Mouse (Mus musculus) kidney, embryonic 14.5 days (tissue): ENCODE measurements at regions not wholly inside any gene's neighbourhood (a gene's known extent, or its start where the extent isn't known, plus 50 kb on each side); places are given as distances from the start of the nearest gene placed in this dataset.

Experiments
- ATAC-seq: fragments of 200-750 bp; cut with Nextera tagmentation; 2 replicates; pipeline ENCODE4 v1.8.0; 2017; ENCODE audit warnings: moderate number of reproducible peaks, mild to moderate bottlenecking, moderate TSS enrichment, moderate library complexity; ENCODE audit not compliant: low FRiP score, low TSS enrichment
- H3K27ac ChIP-seq: fragments of 300-500 bp; sonication (generic); 2 replicates; pipeline ENCODE4 v1.5.1; 2014; ENCODE audit warnings: low read depth, mild to moderate bottlenecking, low read length, moderate library complexity, mixed read lengths
- H3K27me3 ChIP-seq: fragments of 300-500 bp; sonication (generic); 2 replicates; pipeline ENCODE4 v1.6.1; 2014; ENCODE audit warnings: mild to moderate bottlenecking, low read length; ENCODE audit not compliant: control insufficient read depth, insufficient read depth
- H3K36me3 ChIP-seq: fragments of 300-500 bp; sonication (generic); 2 replicates; pipeline ENCODE4 v1.6.1; 2014; ENCODE audit warnings: low read length, mixed read lengths; ENCODE audit not compliant: control insufficient read depth, insufficient read depth
- H3K4me1 ChIP-seq: fragments of 300-500 bp; sonication (generic); 2 replicates; pipeline ENCODE4 v1.6.1; 2014; ENCODE audit warnings: low read length, mixed read lengths; ENCODE audit not compliant: control insufficient read depth, insufficient read depth
- H3K4me2 ChIP-seq: fragments of 300-500 bp; sonication (generic); replicated peaks from 2 replicates; pipeline ENCODE4 v1.6.1; 2014; ENCODE audit warnings: low read depth, mild to moderate bottlenecking, low read length
- H3K4me3 ChIP-seq: fragments of 300-500 bp; sonication (generic); 2 replicates; pipeline ENCODE4 v1.5.1; 2014; ENCODE audit warnings: mild to moderate bottlenecking, low read length
- H3K9ac ChIP-seq: fragments of 300-500 bp; sonication (generic); 2 replicates; pipeline ENCODE4 v1.6.1; 2014; ENCODE audit warnings: low read depth, mild to moderate bottlenecking, low read length, moderate library complexity
- H3K9me3 ChIP-seq: fragments of 300-500 bp; sonication (generic); 2 replicates; pipeline ENCODE4 v1.6.1; 2016; ENCODE audit warnings: low read length; ENCODE audit not compliant: control insufficient read depth
- WGBS: fragments of 180-500 bp; shearing (Covaris S2); extraction: QIAGEN DNeasy Blood & Tissue Kit; methylation state at CpG from one replicate; pipeline ENCODE4 v1.1.7; 2014; 5-methylcytosine and 5-hydroxymethylcytosine counted together

DNA sequence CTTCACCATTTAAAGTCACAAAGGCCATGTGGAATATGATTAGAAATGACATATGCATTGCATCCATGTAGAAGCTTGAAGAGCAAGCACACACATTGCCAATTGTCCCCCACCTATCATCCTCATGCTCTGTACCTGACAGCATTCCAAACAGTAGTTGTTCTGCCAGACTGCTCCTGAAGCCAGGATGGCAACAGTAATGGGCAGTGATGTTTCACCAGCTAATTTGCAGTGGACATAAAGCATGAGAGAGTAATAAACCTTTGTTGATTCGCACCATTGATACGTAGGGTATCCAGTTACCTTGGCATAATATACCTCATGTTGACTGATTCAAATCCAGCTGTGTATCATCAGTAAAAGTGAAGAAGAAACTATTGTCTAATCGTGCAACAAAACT is 606.5 kb upstream of the Celf2 start:
- Histone ChIP-seq H3K36me3 (no peaks in the 10 kb centered on the region), H3K4me1 (no peaks in the 10 kb centered on the region), H3K27ac (no peak overlapping the region), H3K4me2 (no peak overlapping the region), H3K4me3 (no peak overlapping the region), H3K9me3 (no peaks in the 10 kb centered on the region), H3K9ac (no peak overlapping the region), H3K27me3 (no peaks in the 10 kb centered on the region)
- WGBS: 59% methylated on average over 3 of the region's 3 CpGs
- ATAC-seq: peak; percentile 78; the same call in 1 of the 2 replicates

DNA sequence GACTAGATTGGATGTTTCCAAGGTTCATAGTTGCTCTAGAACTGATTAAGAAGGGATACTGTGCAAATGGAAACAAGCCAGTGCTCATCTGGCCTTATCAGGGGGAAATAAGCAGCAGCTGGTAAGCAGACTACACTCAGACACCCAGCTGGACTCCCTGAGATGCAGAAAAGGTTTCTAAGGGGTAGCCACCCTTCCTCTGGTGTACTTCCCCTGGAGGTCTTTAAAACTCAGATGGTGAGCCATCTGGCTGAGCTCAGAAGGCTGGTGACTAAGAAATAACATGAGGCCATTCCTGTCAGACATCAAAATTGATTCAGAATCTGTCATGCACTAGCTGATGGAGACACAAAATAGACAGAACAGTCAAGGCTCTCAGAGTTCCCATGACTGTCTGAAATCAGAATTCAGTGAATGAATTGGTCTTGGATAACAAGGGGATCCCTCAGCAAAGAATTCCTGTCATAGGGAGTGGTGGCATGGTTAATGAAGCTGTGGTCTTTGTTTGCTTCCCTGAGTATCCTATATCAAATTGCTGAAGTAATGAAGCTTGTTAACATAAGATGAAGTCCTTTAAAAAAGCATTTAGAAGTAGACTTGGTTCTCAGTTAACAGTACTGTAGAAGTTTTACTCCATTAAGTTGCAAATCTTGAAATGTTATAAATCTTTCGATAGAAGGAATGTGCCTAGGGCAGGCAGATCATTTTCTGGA is 603.2 kb upstream of the Celf2 start:
- no peaks in the 10 kb centered on the region for H3K36me3 ChIP-seq
- no peak overlapping the region for H3K4me2 ChIP-seq
- no peak overlapping the region for H3K27ac ChIP-seq
- no peak overlapping the region for H3K4me3 ChIP-seq
- H3K27me3 ChIP-seq: no peaks in the 10 kb centered on the region
- no peaks in the 10 kb centered on the region for H3K4me1 ChIP-seq
- WGBS: 46% methylated on average over 1 of the region's 1 CpGs
- no peaks in the 10 kb centered on the region for H3K9me3 ChIP-seq
- ATAC-seq: peak; percentile 85
- no peak overlapping the region for H3K9ac ChIP-seq

DNA sequence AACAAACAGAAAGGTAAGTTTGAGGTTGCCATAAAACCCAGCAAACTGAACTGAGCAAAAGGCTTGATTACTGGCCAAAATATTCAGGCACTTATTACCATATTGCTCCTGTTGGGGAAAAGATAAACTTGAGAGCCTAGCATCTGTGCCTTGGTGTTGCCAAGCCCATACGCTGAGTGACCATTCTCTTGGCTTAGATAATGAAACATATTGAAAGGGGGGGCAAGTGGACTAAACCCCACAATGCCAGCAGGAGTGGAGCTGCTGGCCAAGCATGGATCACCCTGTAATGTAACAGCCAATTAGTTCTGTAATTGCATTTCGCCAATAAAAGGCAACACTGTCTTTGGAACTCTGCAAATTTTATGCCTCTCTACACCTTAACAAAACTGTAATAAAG is 584.8 kb upstream of the Celf2 start:
- no peaks in the 10 kb centered on the region for H3K36me3 ChIP-seq
- H3K27me3 ChIP-seq: no peaks in the 10 kb centered on the region
- no peak for ATAC-seq
- H3K4me3 ChIP-seq: no peak overlapping the region
- H3K4me1 ChIP-seq: no peaks in the 10 kb centered on the region
- H3K9me3 ChIP-seq: no peaks in the 10 kb centered on the region
- no peak overlapping the region for H3K27ac ChIP-seq
- WGBS: 90% methylated on average over 2 of the region's 2 CpGs
- no peak overlapping the region for H3K9ac ChIP-seq
- no peak overlapping the region for H3K4me2 ChIP-seq

DNA sequence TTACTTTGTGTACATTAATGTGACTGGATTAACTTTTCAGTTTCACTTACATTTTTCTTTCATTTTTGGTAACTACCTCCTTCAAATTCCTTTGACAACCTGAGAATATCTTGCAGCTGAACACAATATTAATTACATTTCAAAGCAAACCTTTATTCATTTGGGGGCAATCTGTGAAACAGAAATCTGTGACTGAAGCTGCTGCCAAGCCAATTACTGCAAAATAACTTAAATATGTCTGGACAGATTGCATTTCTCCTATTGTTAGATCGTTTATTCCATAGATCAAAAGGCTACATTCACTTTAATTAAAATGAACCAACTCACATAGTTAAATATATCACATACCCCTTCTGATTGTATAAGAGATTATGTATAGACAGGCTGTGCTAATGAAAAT is 558.5 kb upstream of the Celf2 start:
- Histone ChIP-seq H3K4me2 (no peak overlapping the region), H3K4me1 (no peaks in the 10 kb centered on the region), H3K9me3 (no peaks in the 10 kb centered on the region), H3K27me3 (no peaks in the 10 kb centered on the region), H3K36me3 (no peaks in the 10 kb centered on the region), H3K27ac (no peak overlapping the region), H3K9ac (no peak overlapping the region), H3K4me3 (no peak overlapping the region)
- no peak for ATAC-seq
- 88% methylated on average over 1 of the region's 1 CpGs for WGBS

DNA sequence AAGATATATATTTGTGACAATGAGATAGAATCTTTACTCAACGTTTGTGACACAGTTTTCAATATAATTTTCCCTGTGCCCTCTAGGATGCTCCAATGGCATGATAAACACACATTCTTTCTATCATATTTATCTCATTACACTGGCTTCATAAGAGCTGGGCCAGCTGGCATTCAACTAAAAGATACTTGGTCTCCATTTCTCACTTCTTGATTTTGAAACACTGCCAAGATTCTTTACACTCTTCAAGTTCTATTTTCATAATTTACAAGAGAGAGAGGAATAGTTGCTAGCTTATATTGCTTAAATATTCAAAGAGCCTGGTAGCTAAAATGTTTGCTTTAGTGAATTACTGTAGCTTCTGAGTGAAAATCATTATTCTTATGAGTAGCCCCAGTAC is 552.3 kb upstream of the Celf2 start:
- 49% methylated on average over 1 of the region's 1 CpGs for WGBS
- no peak overlapping the region for H3K27ac ChIP-seq
- H3K36me3 ChIP-seq: no peaks in the 10 kb centered on the region
- H3K27me3 ChIP-seq: no peaks in the 10 kb centered on the region
- no peak overlapping the region for H3K4me2 ChIP-seq
- no peak overlapping the region for H3K9ac ChIP-seq
- no peak for ATAC-seq
- no peaks in the 10 kb centered on the region for H3K4me1 ChIP-seq
- no peaks in the 10 kb centered on the region for H3K9me3 ChIP-seq
- H3K4me3 ChIP-seq: no peak overlapping the region

DNA sequence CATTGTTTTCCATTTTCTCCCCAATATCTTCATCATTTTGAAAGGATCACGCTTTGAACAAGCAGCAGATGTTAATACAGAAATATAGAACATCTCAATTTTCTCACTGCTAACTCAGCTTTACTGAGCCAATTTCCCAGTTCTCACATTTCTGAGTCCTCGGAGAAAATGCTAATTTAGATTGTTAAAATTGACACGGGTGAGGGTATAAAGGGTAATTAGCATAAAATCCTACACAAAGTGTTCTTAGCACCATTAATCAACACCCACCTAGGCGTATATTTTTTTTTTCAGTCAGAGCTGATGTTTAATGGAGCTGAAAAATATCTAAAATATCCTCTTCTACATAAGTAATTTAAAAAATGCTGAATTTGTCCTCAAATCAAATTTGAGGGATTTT is 519.8 kb upstream of the Celf2 start:
- Histone ChIP-seq H3K27ac (no peak overlapping the region), H3K9ac (no peak overlapping the region), H3K27me3 (no peaks in the 10 kb centered on the region), H3K4me3 (no peak overlapping the region), H3K4me2 (no peak overlapping the region), H3K36me3 (no peaks in the 10 kb centered on the region), H3K4me1 (no peaks in the 10 kb centered on the region), H3K9me3 (no peaks in the 10 kb centered on the region)
- WGBS: 59% methylated on average over 4 of the region's 4 CpGs
- ATAC-seq: no peak

GRCm38 (mm10) chr2:8027571-8027970 is 518.2 kb upstream of the Celf2 start:
- H3K9me3 ChIP-seq: no peaks in the 10 kb centered on the region
- no peak overlapping the region for H3K4me3 ChIP-seq
- no peak overlapping the region for H3K9ac ChIP-seq
- no peaks in the 10 kb centered on the region for H3K27me3 ChIP-seq
- ATAC-seq: no peak
- no peak overlapping the region for H3K27ac ChIP-seq
- no peaks in the 10 kb centered on the region for H3K36me3 ChIP-seq
- no peak overlapping the region for H3K4me2 ChIP-seq
- no peaks in the 10 kb centered on the region for H3K4me1 ChIP-seq

DNA sequence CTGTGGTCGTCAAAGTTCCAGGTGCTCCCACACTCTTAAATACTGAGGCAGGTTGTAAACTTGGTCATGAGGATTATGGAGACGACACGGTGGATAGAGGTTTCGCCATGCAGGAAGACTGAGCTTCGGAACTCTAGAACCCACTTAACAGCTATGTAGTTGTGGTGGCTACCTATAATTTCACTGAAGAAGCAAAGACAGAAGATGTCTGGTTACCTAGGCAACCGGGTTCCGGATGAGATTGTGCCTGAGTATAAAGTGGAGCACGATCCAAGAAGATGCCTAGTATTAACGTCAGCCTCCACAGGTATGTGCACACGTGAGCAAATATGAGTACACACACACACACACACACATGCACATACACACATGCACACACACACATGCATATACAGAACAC is 517.3 kb upstream of the Celf2 start:
- 90% methylated on average over 10 of the region's 10 CpGs for WGBS
- Histone ChIP-seq H3K4me1 (no peaks in the 10 kb centered on the region), H3K4me3 (no peak overlapping the region), H3K27me3 (no peaks in the 10 kb centered on the region), H3K36me3 (no peaks in the 10 kb centered on the region), H3K9me3 (no peaks in the 10 kb centered on the region), H3K9ac (no peak overlapping the region), H3K4me2 (no peak overlapping the region), H3K27ac (no peak overlapping the region)
- ATAC-seq: no peak

GRCm38 (mm10) chr2:8022651-8023050 is 513.3 kb upstream of the Celf2 start:
- H3K36me3 ChIP-seq: no peaks in the 10 kb centered on the region
- H3K4me3 ChIP-seq: no peak overlapping the region
- H3K9ac ChIP-seq: no peak overlapping the region
- H3K4me1 ChIP-seq: no peaks in the 10 kb centered on the region
- H3K9me3 ChIP-seq: no peaks in the 10 kb centered on the region
- ATAC-seq: no peak
- H3K4me2 ChIP-seq: no peak overlapping the region
- H3K27ac ChIP-seq: no peak overlapping the region
- 49% methylated on average over 3 of the region's 3 CpGs for WGBS
- no peaks in the 10 kb centered on the region for H3K27me3 ChIP-seq
